Mouse (Mus musculus) thymus, adult 2 months (tissue): ENCODE measurements around the gene Lrig2. TPM values are rescaled to one million over a fixed set of nuclear protein-coding genes. Genes with fewer than 3 reads are reported as not detected.
"Not testable (repeated sequence)": the region's sequence is repeated elsewhere in the genome, so short reads cannot be mapped to it uniquely, and the experiment has no call there.

Experiments used
- DNase-seq: peaks from one replicate; pipeline ENCODE4 v3.0.0; 2021
- H3K27ac ChIP-seq: fragments of 200-500 bp; 2 replicates; pipeline ENCODE4 v1.5.1; 2012; ENCODE audit warnings: low read length, control low read depth; ENCODE audit not compliant: control insufficient read depth, insufficient read depth
- H3K27me3 ChIP-seq: fragments of 200-500 bp; 2 replicates; pipeline ENCODE4 v1.6.1; 2012; ENCODE audit warnings: mild to moderate bottlenecking, low read length, moderate library complexity, mixed read lengths; ENCODE audit not compliant: control insufficient read depth, insufficient read depth
- H3K36me3 ChIP-seq: fragments of 200-500 bp; 2 replicates; pipeline ENCODE4 v1.6.1; 2012; ENCODE audit warnings: mild to moderate bottlenecking, low read length, moderate library complexity; ENCODE audit not compliant: control insufficient read depth, insufficient read depth
- H3K4me1 ChIP-seq: fragments of 200-500 bp; replicated peaks from 2 replicates; pipeline ENCODE4 v1.6.1; 2012; ENCODE audit warnings: low read length; ENCODE audit not compliant: control insufficient read depth, insufficient read depth
- H3K4me3 ChIP-seq: fragments of 200-500 bp; 2 replicates; pipeline ENCODE4 v1.5.1; 2012; ENCODE audit warnings: mild to moderate bottlenecking, low read length, control low read depth, moderate library complexity; ENCODE audit not compliant: control insufficient read depth, insufficient read depth
- CTCF ChIP-seq: fragments of 200-500 bp; IDR thresholded peaks from 2 replicates; pipeline ENCODE4 v1.5.1; 2012; ENCODE audit warnings: mild to moderate bottlenecking, control low read depth, low read length, moderate library complexity, borderline replicate concordance; ENCODE audit not compliant: control insufficient read depth, poor library complexity, insufficient read depth; ENCODE audit errors: extremely low read depth
- POLR2A ChIP-seq: fragments of 200-500 bp; IDR thresholded peaks from 2 replicates; pipeline ENCODE4 v1.6.1; 2012; ENCODE audit warnings: mild to moderate bottlenecking, low read length, control low read depth, moderate library complexity; ENCODE audit not compliant: control insufficient read depth, poor library complexity, insufficient read depth; ENCODE audit errors: extremely low read depth
- WGBS: fragments of 180-500 bp; shearing (Covaris S2); methylation state at CpG from one replicate; pipeline ENCODE4 v1.1.7; 2018; 5-methylcytosine and 5-hydroxymethylcytosine counted together
- polyA plus RNA-seq: library from polyadenylated mRNA; depleted of rRNA; stranded (reverse); fragments of >200 nt; gene quantifications from 2 replicates; pipeline ENCODE4 v1.2.3, GENCODE M21; 2012

The Lrig2 gene
- polyA plus RNA-seq, 1 experiment, result 10.7 TPM

GRCm38 (mm10) chr3:104437576-104437975 lies 74.1 kb downstream of the Lrig2 start:
- Histone ChIP-seq H3K4me3 (no peak overlapping the region), H3K27me3 (no peaks in the 10 kb centered on the region), H3K27ac (no peak overlapping the region), H3K36me3 (no peaks in the 10 kb centered on the region), H3K4me1 (peaks cover 7% of the 10 kb centered on the region)
- TF ChIP-seq CTCF, result no peak
- DNase-seq, result no peak
- WGBS, result 96% methylated on average over 7 of the region's 7 CpGs

GRCm38 (mm10) chr3:104435947-104436346 lies 75.8 kb downstream of the Lrig2 start:
- peaks cover 9% of the 10 kb centered on the region for H3K4me1 ChIP-seq
- H3K27me3 ChIP-seq, result no peaks in the 10 kb centered on the region
- TF ChIP-seq POLR2A (no peak), CTCF (no peak)
- H3K27ac ChIP-seq, result no peak overlapping the region
- no peak overlapping the region for H3K4me3 ChIP-seq
- H3K36me3 ChIP-seq, result no peaks in the 10 kb centered on the region
- DNase-seq, result no peak
- WGBS, result 92% methylated on average over 3 of the region's 3 CpGs

GRCm38 (mm10) chr3:104434246-104434696 lies 77.4 kb downstream of the Lrig2 start:
- peak; percentile 22 for DNase-seq
- TF ChIP-seq POLR2A (no peak), CTCF (no peak)

GRCm38 (mm10) chr3:104432651-104433050 lies 79.1 kb downstream of the Lrig2 start:
- Histone ChIP-seq H3K36me3 (no peaks in the 10 kb centered on the region), H3K4me1 (peaks cover 12% of the 10 kb centered on the region), H3K4me3 (no peak overlapping the region), H3K27ac (no peak overlapping the region), H3K27me3 (no peaks in the 10 kb centered on the region)
- WGBS, result 96% methylated on average over 6 of the region's 6 CpGs
- TF ChIP-seq CTCF (no peak), POLR2A (no peak)
- no peak for DNase-seq

More at GRCm38 (mm10) chr3:104434246-104434696, 77.4 kb downstream of the Lrig2 start:
- peaks cover 12% of the 10 kb centered on the region for H3K4me1 ChIP-seq
- H3K36me3 ChIP-seq, result no peaks in the 10 kb centered on the region
- no peak overlapping the region for H3K4me3 ChIP-seq
- no peak overlapping the region for H3K27ac ChIP-seq
- no peaks in the 10 kb centered on the region for H3K27me3 ChIP-seq
- WGBS, result 13% methylated on average over 9 of the region's 9 CpGs

GRCm38 (mm10) chr3:104431848-104432159 lies 79.9 kb downstream of the Lrig2 start:
- TF ChIP-seq POLR2A (no peak), CTCF (no peak)
- WGBS, result 66% methylated on average over 9 of the region's 10 CpGs
- no peak for DNase-seq
- H3K27me3 ChIP-seq, result no peaks in the 10 kb centered on the region
- no peak overlapping the region for H3K27ac ChIP-seq
- no peak overlapping the region for H3K4me3 ChIP-seq
- H3K4me1 ChIP-seq, result peaks cover 12% of the 10 kb centered on the region
- H3K36me3 ChIP-seq, result no peaks in the 10 kb centered on the region

- Histone ChIP-seq H3K27me3 (no peaks in the 10 kb centered on the region), H3K4me3 (no peak overlapping the region), H3K4me1 (peaks cover 12% of the 10 kb centered on the region), H3K36me3 (no peaks in the 10 kb centered on the region), H3K27ac (no peak overlapping the region)
- WGBS, result 44% methylated on average over 13 of the region's 14 CpGs
- peak; percentile 9 for DNase-seq
- TF ChIP-seq POLR2A (no peak), CTCF (no peak)
These were observed 80.4 kb downstream of the Lrig2 start for GRCm38 (mm10) chr3:104431156-104431847.

- not testable (repeated sequence) for H3K4me3 ChIP-seq, H3K4me1 ChIP-seq, H3K36me3 ChIP-seq, DNase-seq, H3K27ac ChIP-seq, H3K27me3 ChIP-seq
- WGBS, result 100% methylated on average over 2 of the region's 2 CpGs
These were observed 84.4 kb downstream of the Lrig2 start for GRCm38 (mm10) chr3:104427354-104427753.
